Comparison of ENCODE assay signal across 16 mouse cellular contexts in the genomic region with DNA sequence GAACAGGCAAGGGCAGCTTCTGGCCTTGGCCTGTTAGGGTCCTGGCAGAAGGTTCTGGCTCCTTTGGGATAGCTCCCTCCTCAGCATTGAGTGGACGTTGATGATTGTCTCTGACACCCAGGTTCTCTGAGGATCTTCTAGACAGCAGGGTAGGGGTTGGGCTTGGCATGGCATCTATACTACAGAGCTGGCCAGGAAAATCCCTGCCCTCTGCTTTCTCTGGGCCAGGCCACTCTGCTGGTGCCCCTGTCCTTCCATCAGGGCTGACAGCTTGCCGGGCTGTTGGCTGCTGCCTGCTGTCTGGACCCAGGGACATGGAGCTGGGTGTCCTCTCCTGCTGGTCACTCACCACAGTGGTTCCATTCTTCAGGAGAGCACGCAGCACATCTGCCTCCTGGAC.
"Had no signal": no experiment of that assay in that cellular context is flagged by ENCODE, and none has a peak within 500 bp of the region (broad histone marks: within the 10 kb centered on the region; RNA-seq: fewer than 3 reads in every experiment).

No protein-coding gene starts in this region.

- ATAC-seq: liver, postnatal 0 days; lung, postnatal 0 days; midbrain, embryonic 13.5 days; midbrain, embryonic 16.5 days had no signal

- H3K27ac ChIP-seq: limb, embryonic 12.5 days; limb, embryonic 15.5 days; liver, embryonic 14.5 days; macrophage; midbrain, embryonic 13.5 days had no signal

- H3K4me2 ChIP-seq: limb, embryonic 12.5 days; limb, embryonic 15.5 days; liver, embryonic 11.5 days; lung, embryonic 14.5 days; midbrain, embryonic 13.5 days had no signal

- H3K4me1 ChIP-seq: limb, embryonic 12.5 days; limb, embryonic 15.5 days; midbrain, embryonic 13.5 days had no signal

- DNase-seq: kidney, adult 18-20 months; kidney, adult 9 months; kidney, postnatal 14 days; kidney, postnatal 4 days; layer of hippocampus, adult 9-11 months; liver, postnatal 0 days; lung, embryonic 14.5 days; thymus, postnatal 25 days had no signal

- H3K4me3 ChIP-seq: limb, embryonic 12.5 days; limb, embryonic 15.5 days; midbrain, embryonic 13.5 days had no signal

- H3K9ac ChIP-seq: limb, embryonic 12.5 days; limb, embryonic 15.5 days; liver, embryonic 14.5 days; liver, postnatal 0 days; lung, embryonic 14.5 days; midbrain, embryonic 13.5 days had no signal

- H3K9me3 ChIP-seq: limb, embryonic 12.5 days; limb, embryonic 15.5 days; midbrain, embryonic 13.5 days had no signal

- H3K27me3 ChIP-seq: limb, embryonic 12.5 days; limb, embryonic 15.5 days; midbrain, embryonic 13.5 days had no signal
